Mouse (Mus musculus) spleen, adult 12 weeks (tissue): Measurements from ENCODE around the gene Gm20388.
A peak's percentile ranks its signal among the peaks of the same experiment; 100 is the strongest.

Experiments
- DNase-seq: peaks from one replicate; pipeline ENCODE4 v3.0.0; 2022; ENCODE audit warnings: low spot score

Gene Gm20388

DNA sequence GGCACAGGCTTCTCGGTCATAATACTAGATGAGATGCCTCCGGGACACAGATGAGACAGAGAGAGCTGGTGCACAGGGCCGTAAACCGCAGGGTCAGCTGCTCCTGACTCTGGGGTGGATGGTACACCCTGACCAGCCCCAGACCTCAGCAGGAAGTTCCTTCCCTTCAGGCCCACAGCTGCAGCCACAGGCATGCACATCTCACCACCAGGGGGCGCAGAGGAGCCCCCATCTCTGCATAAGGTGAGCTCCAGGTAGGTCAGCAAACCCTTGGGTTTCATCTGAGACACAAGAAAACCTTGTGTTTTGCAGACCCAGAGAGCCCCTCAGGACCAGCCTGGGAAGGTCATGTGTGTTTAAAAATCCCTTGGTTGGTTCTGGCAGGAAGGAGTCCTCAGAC is 1059.7 kb downstream of the Gm20388 start:
- peak; percentile 13 for DNase-seq

DNA sequence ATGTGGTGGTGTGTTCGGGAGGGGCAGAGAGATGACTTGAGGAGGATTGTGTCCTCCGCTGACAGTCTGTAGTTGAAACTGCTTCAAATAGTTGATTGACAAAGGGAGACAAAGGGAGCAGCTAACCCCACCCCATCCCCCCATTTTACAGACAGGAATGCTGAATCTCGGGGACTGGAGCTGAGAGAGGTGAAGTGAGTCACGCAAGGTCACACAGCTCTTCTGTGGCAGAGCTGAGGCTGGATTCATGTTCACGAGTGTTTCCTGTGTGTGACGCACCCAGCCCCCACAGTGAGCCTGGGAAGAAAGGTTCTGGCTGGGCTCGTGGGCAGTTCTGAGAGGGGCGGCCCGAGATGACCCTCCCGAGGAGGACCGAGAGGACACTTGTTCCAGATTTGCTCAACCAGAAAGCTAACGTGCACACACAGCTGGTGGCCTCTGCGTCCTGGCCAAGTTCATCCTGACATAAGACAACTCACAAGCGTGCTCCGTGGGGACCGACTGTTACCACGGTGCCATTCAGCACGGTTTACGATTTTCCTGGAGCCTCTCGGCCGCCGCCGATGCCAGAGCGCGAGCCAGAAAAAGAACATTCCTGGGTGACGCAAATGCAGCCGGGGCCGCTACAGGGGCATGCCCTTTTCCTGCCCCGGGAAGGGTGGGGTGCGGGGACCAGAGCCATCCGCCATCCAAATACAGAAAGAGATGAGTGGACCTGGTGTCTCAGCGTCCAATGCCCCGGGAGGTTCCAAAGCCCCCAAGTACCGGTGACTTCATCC is 1061.2 kb downstream of the Gm20388 start:
- DNase-seq = no peak

DNA sequence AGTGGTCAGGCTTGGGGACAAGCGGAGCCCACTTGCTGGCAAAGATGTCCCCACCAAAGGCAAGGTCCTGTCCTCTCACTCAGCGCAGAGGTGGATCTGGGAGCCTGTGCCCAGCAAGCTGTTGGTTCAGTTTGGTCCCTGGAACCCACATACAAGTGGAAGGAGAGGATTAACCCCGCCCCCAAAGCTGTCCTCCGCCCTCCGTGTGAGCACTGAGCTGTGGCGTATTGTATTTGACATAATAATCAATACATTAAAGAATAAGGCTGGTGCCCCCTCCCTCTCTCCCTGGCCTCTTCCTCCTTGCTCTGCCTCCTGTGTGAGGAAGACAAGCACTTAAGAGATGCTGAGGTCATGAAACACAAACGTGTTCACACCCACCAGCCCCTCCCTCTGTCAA is 1062.4 kb downstream of the Gm20388 start:
- DNase-seq = no peak

DNA sequence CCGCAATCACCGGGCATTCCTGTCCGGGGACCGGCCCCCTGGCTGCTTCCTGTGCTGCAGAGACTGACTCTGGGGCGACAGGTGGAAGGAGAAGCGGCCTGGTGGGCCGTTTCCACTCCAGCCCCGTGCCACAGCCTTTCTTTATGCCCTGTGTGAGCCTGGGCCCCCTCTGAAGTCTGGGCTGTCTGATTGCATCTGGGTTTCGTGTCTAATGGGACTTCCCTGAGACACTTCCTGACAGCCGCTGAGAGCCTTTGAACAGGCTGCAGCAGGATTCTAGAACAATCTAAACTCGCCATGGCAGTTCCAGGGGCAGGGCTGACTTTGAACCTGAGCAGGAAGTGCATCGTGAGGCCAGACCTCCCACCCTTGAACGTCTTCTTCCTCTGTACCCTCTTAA is 1066.5 kb downstream of the Gm20388 start:
- no peak for DNase-seq

DNA sequence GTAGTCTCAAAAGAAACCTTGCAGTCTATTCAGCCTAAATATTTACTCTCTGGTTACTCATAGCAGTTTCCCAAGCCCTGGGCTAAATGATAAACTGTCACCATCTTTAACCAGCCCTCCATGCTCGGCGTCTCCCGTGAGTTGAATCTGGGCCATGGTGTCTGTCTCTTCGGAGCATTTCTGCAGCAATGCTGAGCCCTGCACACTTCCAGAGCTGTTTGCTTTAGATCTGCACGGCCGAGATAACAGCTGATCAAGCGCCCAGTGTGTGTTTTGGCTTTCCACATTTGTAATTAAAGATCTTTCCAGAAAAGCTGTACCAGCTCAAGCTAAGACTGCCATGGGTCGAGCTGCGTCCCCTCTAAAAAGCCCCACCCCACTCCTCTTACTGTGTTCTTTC is 1068.6 kb downstream of the Gm20388 start:
- no peak for DNase-seq

DNA sequence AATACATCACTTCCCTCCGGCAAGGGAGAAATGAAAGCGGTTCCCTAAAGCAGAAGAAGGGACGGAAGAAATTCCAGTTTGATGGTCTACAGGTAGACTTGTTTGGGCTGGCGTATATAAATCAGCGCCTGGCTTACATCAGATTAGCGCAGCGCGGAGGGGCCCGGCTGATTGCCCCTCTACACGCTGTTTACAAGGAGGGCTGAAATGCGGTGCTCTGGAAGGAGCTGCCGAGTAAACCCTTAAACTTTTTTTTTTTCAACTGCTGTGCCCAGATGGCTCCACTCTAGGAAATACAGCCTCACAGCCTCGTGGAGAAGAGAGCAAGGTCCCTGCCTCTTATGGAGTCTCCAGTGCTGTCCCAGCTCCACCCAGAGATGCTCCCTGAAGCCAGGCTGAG is 1070.3 kb downstream of the Gm20388 start:
- no peak for DNase-seq

DNA sequence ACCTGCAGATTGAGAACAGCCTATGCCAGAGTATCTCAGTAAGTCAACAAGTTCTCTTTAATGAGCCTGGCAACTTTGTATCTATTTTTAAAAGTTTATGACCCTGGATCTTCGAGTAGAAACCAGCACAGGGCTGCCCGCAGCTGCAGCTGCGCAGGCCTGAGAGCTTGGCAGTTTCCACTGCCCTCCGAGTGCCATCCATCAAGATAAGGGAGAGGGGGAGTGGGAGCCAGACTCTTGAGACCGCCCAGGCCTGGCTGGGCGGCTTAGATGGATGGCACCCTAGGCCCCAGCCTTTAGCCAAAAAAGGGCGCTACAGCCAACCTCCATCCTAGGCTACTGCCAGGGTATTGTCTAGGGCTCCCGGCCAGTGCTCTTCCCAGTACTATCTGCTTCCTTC is 1074.2 kb downstream of the Gm20388 start:
- DNase-seq = no peak

DNA sequence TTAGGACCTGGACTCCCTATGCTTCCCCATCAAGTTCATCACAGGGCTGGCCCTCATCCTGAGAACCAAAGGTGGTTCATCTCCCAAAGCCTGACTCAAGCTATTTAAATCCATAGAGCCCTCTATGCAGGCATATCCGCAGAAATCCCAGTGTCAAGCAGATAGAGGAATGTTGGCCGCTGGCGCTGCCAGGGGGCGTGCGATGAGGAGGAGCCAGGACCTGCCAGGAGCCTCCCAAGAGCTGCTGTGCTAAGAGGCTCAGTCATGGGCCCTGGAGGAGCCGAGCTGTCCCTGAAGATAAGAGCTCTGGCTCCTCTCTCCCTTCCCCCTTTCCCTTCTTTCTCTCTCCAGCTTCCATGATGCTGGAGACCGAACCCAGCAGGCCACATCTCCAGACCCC is 1075.4 kb downstream of the Gm20388 start:
- no peak for DNase-seq

DNA sequence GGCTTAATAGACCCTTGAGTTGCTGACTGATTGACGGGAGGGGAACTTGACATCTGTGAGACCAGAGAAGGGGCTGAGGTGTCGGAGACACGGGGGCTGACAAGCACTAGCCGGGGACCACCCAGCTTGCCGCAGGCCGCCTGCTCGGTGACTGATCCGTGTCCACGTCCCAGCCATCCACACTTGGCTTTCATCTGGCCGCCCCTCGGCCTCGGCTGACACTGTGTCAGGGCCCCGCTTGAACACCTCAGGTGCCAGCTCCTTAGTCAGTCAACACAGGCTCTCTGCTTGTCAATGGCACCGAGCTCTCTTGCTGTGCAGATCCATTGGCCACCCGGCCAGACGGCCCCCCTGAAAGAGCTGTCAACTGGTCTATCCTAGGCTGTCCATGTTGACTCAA is 1083.1 kb downstream of the Gm20388 start:
- DNase-seq = no peak

DNA sequence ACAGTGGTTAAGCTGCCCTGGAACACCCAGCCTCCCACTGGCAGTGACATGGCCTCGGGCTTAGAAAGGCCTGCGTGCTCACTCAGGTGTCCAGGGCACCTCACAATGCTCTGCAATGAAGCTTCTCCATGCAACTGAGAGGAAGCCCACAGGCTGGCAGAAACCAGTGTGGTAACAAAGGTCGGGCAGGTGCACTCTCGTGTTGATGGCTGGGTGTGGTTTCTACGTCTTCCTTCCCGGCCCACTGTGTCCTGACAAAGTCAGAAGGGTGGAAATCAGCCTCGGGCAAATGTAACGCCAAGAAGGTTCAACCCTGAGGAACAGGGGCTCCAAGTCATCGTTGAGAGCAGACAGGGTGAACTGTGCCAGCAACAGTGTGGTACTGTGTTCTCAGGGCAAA is 1084.8 kb downstream of the Gm20388 start:
- no peak for DNase-seq

DNA sequence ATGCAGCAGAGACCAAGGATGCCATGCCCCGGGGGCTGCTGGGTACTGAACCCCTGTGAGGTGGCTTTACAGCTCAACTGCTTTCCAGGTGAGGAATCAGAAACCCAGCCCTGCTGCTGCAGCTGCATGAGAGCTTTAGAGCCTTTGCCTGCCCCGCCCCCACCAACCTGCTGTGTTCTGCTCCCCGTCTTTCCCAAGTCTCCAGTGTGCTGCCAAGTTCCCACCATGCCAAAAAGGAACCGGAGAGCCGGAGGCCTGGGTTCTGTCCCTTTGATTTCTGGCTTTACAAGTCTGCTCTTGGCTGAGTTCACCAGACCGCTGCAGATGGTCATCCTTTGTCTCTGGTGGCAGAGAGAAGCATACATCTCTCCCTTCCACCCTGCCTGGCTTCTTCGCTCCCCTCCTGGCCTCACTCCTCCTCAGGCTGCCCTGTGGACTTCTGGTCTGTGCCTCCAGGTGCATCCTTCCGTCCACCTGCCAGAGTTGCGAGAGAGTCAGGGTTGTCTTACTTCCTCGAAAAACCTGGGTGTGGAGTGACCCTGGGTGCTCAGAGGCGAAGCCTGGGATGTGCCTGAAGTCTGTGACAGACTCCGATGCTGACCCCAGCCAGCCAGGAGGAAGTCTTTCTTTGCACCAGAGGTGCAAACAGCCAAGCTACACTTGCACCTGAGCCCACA is 1086.4 kb downstream of the Gm20388 start:
- DNase-seq = no peak

DNA sequence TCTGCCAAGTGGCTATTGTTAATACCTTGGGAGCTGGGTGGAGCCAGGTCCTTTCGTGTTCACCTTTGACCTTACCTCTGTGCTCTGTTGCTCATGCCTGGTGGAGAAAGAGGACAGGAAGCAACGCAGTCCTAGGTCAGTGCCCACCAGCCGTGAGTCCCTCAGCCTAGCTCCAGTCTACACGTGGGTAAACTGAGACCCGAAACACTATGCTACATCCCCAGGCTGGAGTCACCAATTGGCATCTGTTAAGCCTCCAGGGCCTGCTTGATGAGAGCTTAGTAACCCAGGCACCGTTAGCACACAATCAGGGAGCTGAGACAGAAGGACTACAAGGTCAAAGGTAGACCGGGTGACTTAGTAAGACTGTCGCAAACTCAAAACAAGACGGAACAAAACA is 1087.3 kb downstream of the Gm20388 start:
- no peak for DNase-seq

DNA sequence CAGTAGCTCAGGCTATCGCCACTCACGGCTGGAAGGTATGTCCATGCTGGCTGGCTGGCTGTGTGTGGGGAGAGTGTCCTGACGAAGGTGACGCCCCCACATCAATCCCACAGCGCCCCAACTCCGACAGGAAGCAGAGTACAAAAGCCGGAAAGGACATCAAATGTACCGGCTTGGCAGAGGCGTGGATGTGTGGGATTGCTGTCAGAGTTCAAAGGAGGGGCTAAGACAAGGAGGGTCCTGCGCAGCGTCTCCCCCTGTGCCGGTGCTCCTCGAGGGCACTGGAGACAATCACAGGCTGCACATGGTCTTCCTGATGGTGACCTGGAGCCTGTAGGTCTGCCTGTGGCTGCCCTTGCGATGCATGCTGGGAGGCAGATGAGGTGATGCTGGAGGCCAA is 1088.3 kb downstream of the Gm20388 start:
- DNase-seq = no peak

DNA sequence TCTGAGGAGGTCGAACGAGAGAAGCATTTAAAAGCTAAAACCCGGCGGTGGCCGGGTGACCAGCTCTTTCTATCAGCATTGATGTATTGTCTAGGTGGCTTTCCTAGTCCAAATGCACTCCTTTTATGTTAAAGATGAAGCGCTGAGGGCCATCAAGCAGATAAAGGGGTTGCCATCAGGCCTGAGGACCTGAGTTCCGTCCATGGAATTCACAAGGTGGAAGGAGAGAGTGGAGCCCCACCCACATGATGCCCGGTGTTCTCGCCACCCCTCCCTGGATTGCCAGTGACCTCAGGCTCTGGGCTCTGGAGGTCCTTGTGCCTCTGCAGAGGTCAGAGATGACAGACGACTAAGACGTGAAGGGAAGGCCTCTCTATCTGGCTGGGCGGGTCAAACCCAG is 1091.3 kb downstream of the Gm20388 start:
- no peak for DNase-seq

DNA sequence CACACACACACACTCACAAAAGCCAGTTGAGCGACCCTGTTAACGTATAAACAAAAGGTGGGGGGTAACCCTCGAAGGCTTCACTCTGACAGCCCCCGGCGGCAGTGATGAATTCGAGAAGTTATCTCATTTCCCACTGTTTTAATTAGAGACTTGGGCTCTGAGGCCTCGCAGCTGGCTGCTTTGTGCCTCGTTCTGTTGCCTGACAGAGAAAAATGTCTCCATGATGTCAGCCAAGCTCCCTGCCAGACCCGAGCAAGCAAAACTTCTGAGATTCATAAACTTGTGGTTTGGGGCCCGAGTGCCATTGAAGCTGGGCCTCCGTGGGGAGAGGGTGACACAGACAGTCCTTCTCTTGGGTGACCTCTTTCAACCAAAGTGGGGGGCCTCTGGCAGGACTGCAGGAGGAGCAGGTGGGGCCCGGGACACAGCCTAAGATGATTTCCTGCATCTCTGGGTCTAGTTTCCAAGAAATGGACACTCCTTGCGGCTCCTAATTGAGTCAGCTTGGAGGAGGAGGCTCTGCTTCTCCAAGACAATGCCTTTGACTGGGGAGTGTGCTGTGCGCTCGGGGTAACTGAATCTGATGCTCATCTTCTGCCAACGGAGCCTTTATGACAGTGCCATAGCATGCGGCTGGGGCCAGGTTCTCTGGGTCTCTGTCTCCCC is 1092.4 kb downstream of the Gm20388 start:
- no peak for DNase-seq

DNA sequence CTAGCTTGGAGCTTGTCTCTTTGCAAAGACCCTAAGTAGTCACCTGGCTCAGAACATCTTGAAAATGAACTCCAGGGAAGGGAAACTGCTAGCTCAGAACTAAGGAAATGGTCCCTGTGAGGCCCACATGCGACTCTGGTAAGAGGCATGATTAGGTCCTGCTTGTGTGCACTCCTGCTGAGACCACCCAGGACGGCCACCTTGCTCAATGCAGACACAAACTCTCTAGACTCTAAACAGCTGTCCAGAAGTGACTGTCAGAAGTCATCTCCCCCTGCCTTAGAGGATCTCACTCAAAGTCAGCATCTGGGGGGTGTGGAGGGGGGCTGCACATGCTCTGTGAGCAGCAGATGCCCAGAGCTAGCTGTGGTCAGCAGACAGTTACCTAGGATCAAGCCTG is 1093.0 kb downstream of the Gm20388 start:
- DNase-seq = no peak

DNA sequence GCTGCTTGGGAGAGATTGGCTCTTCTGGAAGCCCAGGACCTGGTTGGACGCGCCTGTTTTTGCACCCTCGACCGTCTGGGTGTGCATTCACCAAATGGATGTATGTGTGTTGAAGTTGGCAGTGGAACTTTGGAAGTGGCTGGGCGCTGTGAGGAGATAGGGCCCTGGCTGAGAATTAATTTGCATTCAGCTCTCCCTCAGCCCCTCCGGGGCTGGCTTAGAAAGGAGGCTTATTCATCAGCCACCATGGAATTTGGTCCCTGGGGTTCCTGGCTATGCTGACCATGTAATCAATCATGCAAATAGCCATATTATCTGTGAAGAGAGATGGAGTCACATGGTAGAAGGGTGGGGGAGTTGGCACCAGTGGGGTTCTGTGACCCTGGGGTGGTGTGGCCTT is 1102.7 kb downstream of the Gm20388 start:
- no peak for DNase-seq

DNA sequence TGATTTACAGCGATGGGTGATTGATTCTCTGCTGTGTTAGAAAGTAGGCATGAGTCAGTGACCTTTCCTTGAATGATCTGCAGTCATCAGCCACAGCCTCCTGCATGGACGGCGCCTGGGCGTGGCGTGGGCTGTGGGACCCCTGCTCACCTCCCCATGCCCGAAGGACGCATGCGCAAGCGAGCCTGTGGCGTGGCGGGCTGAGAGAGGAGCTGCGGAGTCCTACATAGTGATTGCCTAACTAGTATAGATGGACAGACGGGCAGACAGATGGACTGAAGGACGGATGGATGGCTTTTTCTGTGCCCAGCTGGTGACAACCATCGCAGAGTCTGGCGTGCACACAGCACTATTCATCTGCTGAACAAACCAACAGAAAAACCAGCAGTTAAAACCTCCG is 1106.0 kb downstream of the Gm20388 start:
- no peak for DNase-seq

DNA sequence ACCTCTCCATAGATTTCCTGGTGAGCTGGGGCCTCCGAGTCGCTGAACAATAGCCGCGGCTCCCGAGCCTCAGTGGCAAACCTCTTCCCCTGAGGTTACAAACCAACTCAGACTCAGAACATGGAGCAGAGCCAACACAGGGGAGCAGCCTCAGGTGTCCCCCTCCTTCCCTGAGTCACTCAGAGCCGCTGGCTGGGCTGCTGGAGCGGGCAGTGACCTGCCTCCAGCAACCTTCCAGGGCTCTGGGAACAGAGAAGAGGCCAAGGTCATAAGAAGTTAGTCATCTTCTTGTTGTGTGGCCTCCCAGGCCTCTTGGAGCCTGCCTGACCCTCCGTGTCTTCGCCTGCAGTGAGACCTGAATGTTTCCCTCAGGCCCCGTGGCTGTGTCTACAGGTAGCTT is 1107.6 kb downstream of the Gm20388 start:
- DNase-seq = no peak

DNA sequence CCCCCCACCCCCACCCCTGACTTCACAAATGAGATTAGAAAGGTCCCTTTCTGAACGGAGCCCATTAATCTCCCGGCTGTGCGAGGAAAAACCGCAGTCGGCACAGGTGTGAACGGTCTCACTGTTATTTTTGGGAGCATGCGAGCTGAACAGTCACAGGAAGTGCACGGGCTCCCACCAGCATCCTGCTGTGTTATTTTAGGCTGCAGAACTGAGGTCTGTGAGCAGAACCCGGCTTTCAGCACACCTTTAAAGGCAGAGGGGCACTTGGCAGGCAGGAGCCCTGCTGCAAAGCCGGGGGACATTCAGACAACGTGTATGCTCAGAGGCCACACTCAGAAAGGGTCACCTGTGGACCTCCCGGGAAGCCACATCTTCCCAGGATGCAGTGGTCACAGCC is 1110.8 kb downstream of the Gm20388 start:
- no peak for DNase-seq

DNA sequence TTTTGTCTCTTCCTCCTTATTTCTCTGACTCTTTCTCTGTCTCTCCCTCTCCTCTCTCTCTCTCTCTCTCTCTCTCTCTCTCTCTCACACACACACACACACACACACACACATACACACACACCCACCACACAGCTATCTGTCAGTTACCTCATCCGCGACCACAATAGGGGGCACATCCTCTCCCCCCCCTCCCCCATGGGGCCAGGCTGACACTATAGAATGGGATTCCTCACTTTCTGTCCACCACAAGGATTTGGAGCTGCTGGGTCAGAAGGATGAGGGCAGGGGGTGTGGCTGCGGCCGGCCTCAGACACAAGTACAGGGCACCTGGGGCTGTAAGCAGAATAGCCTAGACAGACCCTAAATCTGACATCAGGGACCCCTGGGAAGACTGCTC is 1112.4 kb downstream of the Gm20388 start:
- DNase-seq = no peak

DNA sequence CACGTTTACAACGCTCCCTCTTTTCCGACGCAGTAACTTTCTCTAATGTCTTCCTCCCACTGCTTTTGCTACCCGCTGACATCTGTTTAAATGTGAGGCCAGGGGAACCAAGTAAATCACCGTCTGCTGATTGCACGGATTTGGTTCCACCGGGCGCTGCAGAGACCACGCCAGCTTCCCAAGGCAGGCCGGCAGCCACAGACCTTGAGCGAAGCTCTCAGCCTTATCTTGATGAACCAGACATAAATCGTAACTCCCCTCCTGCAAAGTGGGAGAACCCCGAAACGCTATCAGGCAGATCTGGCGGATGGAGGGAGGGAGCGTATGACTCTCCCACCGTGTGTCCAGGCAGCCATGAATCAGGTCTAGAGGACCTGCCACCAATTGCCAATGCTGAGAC is 1113.1 kb downstream of the Gm20388 start:
- DNase-seq = no peak

DNA sequence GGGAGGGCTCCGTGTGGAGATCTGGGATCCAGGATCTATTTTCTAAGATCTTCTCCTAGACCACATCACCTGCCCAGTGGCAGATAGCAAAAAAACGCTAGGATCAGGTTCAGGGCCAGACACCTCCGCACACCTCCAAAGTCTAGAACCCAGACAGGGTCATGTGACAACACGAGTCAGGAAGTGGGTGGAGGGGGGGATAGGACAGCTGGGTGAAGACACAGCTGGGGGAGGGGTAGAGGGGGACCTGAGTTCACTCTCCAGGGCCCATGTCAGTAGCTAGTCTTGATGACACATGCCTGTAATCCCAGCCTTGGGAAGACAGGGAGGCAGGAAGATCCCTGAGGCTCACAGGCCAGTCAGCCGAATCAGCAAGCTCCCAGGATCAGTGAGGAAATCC is 1114.8 kb downstream of the Gm20388 start:
- no peak for DNase-seq
